Mouse (Mus musculus) CH12.LX (cell line): ENCODE measurements around the gene Cbfa2t3.

Experiments used
- CTCF ChIP-seq, 2 experiments: IDR thresholded peaks in 1 of 2; conservative IDR thresholded peaks in 1 of 2; 2 replicates each; pipeline ENCODE4 v1.5.1; 2011 to 2012; ENCODE audit warnings: low read depth in 2 of 2, low read length in 2 of 2, improper control_type of control experiment in 1 of 2, inconsistent platforms in 1 of 2, mild to moderate bottlenecking in 1 of 2, moderate library complexity in 1 of 2
- EP300 ChIP-seq: IDR thresholded peaks from 2 replicates; pipeline ENCODE4 v1.6.1; 2011; ENCODE audit warnings: low read length, improper control_type of control experiment
- ETS1 ChIP-seq: conservative IDR thresholded peaks from 2 replicates; pipeline ENCODE4 v1.6.1; 2012; ENCODE audit warnings: low read depth, mild to moderate bottlenecking, inconsistent platforms, low read length, improper control_type of control experiment, moderate library complexity
- GABPA ChIP-seq: IDR thresholded peaks from 2 replicates; pipeline ENCODE4 v1.6.1; 2012; ENCODE audit warnings: low read depth, low read length, improper control_type of control experiment, inconsistent platforms; ENCODE audit not compliant: insufficient replicate concordance
- MAFK ChIP-seq: IDR thresholded peaks from 2 replicates; pipeline ENCODE4 v1.6.1; 2011; ENCODE audit warnings: low read length, improper control_type of control experiment; ENCODE audit not compliant: insufficient replicate concordance
- MAX ChIP-seq: IDR thresholded peaks from 2 replicates; pipeline ENCODE4 v1.6.1; 2011; ENCODE audit warnings: low read length, improper control_type of control experiment
- MEF2A ChIP-seq: IDR thresholded peaks from 2 replicates; pipeline ENCODE4 v1.6.1; 2014; ENCODE audit warnings: low read depth, mild to moderate bottlenecking, inconsistent platforms, low read length, improper control_type of control experiment, borderline replicate concordance
- NRF1 ChIP-seq: IDR thresholded peaks from 2 replicates; pipeline ENCODE4 v1.6.1; 2014; ENCODE audit warnings: low read depth, mild to moderate bottlenecking, inconsistent platforms, low read length, improper control_type of control experiment, moderate library complexity
- POLR2A ChIP-seq: IDR thresholded peaks from 2 replicates; pipeline ENCODE4 v1.6.1; 2011; ENCODE audit warnings: low read depth, mild to moderate bottlenecking, improper control_type of control experiment, low read length
- SMC3 ChIP-seq: IDR thresholded peaks from 2 replicates; pipeline ENCODE4 v1.6.1; 2011; ENCODE audit warnings: low read depth, low read length, improper control_type of control experiment
- TBP ChIP-seq: conservative IDR thresholded peaks from 2 replicates; pipeline ENCODE4 v1.6.1; 2011; ENCODE audit warnings: low read depth, low read length, improper control_type of control experiment
- USF2 ChIP-seq: conservative IDR thresholded peaks from 2 replicates; pipeline ENCODE4 v1.6.1; 2011; ENCODE audit warnings: low read depth, low read length, improper control_type of control experiment
- ZNF384 ChIP-seq: IDR thresholded peaks from 2 replicates; pipeline ENCODE4 v1.6.1; 2012; ENCODE audit warnings: low read depth, low read length, improper control_type of control experiment, inconsistent platforms

DNA sequence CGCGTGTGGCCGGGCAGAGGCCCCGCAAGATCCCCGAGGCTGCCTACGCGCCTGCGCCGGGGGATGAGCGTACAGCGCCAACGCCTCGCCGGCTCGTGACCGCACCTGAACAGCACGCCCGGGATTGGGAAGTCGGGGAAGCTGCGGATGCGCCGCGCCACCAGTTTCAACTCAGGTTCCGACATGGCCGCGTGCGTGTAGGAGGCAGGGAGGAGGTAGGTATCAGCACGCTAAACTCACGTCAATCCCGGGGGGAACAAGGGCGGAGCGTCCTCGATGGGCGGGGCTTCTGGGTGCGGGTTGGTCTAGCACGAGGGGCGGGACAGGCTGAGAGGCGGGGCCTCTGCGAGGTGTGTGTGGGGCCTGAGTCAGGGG lies 122.3 kb downstream of the Cbfa2t3 start, which contains the start of gene Aprt:
- TF ChIP-seq CTCF (conservative IDR thresholded peaks at IDR 0.05 in 1 of 2, IDR thresholded peaks at IDR 0.05 in 1 of 2; ENCODE audit: low read depth in 2 of 2, low read length in 2 of 2) = no peak
- TF ChIP-seq EP300 = no peak
- peak; percentile 89 for TF ChIP-seq POLR2A
- peak; percentile 87; the same call in 1 of the 2 replicates for TF ChIP-seq MAX
- TF ChIP-seq NRF1 = peak; percentile 80
- TF ChIP-seq ZNF384 = no peak
- TF ChIP-seq USF2 = no peak
- 0 out of 2 replicates have a peak, but pooled peaks have one; percentile 16 for TF ChIP-seq ETS1
- 0 out of 2 replicates have a peak, but pooled peaks have one; percentile 43 for TF ChIP-seq TBP
- TF ChIP-seq SMC3 = 0 out of 2 replicates have a peak, but pooled peaks have one; percentile 1
- TF ChIP-seq GABPA = no peak
- peak; percentile 52; the same call in 1 of the 2 replicates for TF ChIP-seq MEF2A
- no peak for TF ChIP-seq MAFK
